Mouse (Mus musculus): ENCODE measurements around the gene Arhgap24. TPM values are rescaled to one million over a fixed set of nuclear protein-coding genes. Genes with fewer than 3 reads are reported as not detected.

Arhgap24 gene
- total and polyA plus RNA-seq, 2 experiments = 4.6 to 6.9 TPM

DNA sequence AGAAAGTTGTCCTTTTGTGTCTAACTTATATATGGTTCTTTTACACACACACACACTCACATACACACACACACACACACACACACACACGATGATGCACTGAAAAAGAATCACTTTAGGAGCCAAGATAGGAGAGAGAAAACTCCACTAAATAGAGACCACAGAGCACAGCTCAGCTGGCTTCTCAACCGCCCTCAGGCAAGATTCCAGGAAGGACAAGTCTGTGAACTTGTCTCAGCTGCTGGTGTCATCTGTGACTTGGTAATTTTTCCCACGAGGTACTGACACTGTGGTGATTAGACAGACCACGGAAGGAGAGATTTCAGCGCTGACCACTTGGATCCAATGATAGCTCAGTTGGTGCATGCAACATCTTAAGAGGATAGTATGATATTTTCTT is 420.0 kb downstream of the Arhgap24 start:
- H3K27ac ChIP-seq (replicated peaks; ENCODE audit: insufficient read depth, low read depth, low read length) = no peak overlapping the region
- peaks cover 3% of the 10 kb centered on the region; the same call in 1 of the 2 replicates for H3K36me3 ChIP-seq (ENCODE audit: control insufficient read depth, insufficient read depth, low read length)
- H3K4me1 ChIP-seq (ENCODE audit: control insufficient read depth, insufficient read depth, low read length) = no peaks in the 10 kb centered on the region
- no peaks in the 10 kb centered on the region for H3K79me2 ChIP-seq (ENCODE audit: control insufficient read depth, insufficient read depth, low read length)
- no peak overlapping the region for H3K9ac ChIP-seq (ENCODE audit: low read depth, low read length)
- no peak for DNase-seq (ENCODE audit: extremely low read depth, low read depth, low spot score)
- TF ChIP-seq POLR2A (IDR thresholded peaks at IDR 0.05; ENCODE audit: extremely low read depth, insufficient read depth, low read length) = no peak
- TF ChIP-seq CTCF (IDR thresholded peaks at IDR 0.05; ENCODE audit: low read depth, low read length) = no peak
- H3K4me3 ChIP-seq (ENCODE audit: insufficient read depth, low read depth, low read length) = no peak overlapping the region
- 82% methylated on average over 5 of the region's 5 CpGs for WGBS
- no peaks in the 10 kb centered on the region for H3K27me3 ChIP-seq (ENCODE audit: control insufficient read depth, insufficient read depth, low read length)

DNA sequence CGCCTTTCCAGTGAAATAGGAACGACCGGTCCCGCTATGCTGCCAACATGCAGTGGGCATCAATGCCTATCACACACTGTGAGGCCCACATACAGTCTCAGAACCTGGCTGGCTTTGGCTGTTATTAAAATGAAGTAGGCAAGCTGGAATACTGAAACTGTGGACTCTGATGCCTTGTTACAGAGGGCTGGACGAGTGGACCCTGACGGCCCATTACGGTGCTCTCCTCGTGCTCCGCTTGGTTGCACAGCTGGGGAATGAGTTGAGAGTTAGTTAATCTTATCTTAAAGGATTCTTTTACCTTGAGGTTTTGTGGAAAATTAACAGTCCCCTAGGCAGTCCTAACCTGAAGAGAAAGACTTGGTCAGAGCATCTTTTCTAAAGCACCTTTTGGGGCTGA is 422.3 kb downstream of the Arhgap24 start:
- H3K4me1 ChIP-seq (ENCODE audit: control insufficient read depth, insufficient read depth, low read length) = no peaks in the 10 kb centered on the region
- H3K79me2 ChIP-seq (ENCODE audit: control insufficient read depth, insufficient read depth, low read length) = no peaks in the 10 kb centered on the region
- H3K4me3 ChIP-seq (ENCODE audit: insufficient read depth, low read depth, low read length) = no peak overlapping the region
- no peak for TF ChIP-seq CTCF (IDR thresholded peaks at IDR 0.05; ENCODE audit: low read depth, low read length)
- no peak for TF ChIP-seq POLR2A (IDR thresholded peaks at IDR 0.05; ENCODE audit: extremely low read depth, insufficient read depth, low read length)
- 88% methylated on average over 9 of the region's 9 CpGs for WGBS
- H3K9ac ChIP-seq (ENCODE audit: low read depth, low read length) = no peak overlapping the region
- no peak overlapping the region for H3K27ac ChIP-seq (replicated peaks; ENCODE audit: insufficient read depth, low read depth, low read length)
- no peak for DNase-seq (ENCODE audit: extremely low read depth, low read depth, low spot score)
- no peaks in the 10 kb centered on the region for H3K27me3 ChIP-seq (ENCODE audit: control insufficient read depth, insufficient read depth, low read length)
- H3K36me3 ChIP-seq (ENCODE audit: control insufficient read depth, insufficient read depth, low read length) = no peaks in the 10 kb centered on the region

- Histone ChIP-seq H3K4me1 (ENCODE audit: control insufficient read depth, insufficient read depth, low read length) (no peaks in the 10 kb centered on the region), H3K79me2 (ENCODE audit: control insufficient read depth, insufficient read depth, low read length) (no peaks in the 10 kb centered on the region), H3K9ac (ENCODE audit: low read depth, low read length) (no peak overlapping the region), H3K36me3 (ENCODE audit: control insufficient read depth, insufficient read depth, low read length) (no peaks in the 10 kb centered on the region), H3K4me3 (ENCODE audit: insufficient read depth, low read depth, low read length) (no peak overlapping the region), H3K27me3 (ENCODE audit: control insufficient read depth, insufficient read depth, low read length) (no peaks in the 10 kb centered on the region), H3K27ac (replicated peaks; ENCODE audit: insufficient read depth, low read depth, low read length) (no peak overlapping the region)
- 79% methylated on average over 12 of the region's 12 CpGs for WGBS
- TF ChIP-seq POLR2A (IDR thresholded peaks at IDR 0.05; ENCODE audit: extremely low read depth, insufficient read depth, low read length) (no peak), CTCF (IDR thresholded peaks at IDR 0.05; ENCODE audit: low read depth, low read length) (no peak)
- DNase-seq (ENCODE audit: extremely low read depth, low read depth, low spot score) = no peak
Observed at GRCm38 (mm10) chr5:102904066-102904465, 422.9 kb downstream of the Arhgap24 start.

DNA sequence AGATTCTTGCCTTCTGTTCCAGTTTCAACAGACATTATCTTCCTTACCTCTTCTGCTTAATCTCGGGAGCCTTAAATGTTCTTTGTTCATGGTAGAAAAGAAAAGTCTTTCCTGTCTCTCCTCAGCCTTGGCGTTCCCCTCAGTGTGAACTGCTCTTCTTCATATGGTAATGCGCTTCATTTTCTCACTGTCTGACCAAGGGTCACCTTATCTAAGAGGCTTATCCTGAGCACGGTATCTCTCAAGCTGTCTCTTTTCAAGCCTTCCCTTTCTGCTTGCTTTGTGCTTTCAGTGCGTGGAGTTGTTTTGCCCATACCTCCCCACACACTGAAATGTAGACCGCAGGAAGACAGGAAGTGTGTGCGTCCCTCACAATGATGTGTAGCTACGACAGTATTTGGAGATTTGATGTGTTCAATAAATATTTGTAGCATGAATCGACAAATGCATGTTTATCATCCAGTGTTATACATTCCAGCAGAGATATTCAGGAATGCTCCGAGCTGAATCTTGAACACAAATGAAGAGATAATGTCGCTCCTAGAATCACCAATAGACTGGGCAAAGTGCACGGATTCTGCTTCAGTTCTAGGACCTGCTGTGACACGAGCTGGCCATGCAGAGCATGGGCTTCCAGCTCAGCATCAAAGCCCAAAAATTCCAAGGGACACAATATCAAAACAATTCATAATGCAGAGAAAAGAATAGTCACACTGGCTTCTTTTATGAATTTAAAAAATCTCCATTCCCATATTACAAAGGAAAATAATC is 424.4 kb downstream of the Arhgap24 start:
- H3K9ac ChIP-seq (ENCODE audit: low read depth, low read length) = no peak overlapping the region
- H3K4me3 ChIP-seq (ENCODE audit: insufficient read depth, low read depth, low read length) = no peak overlapping the region
- no peak overlapping the region for H3K27ac ChIP-seq (replicated peaks; ENCODE audit: insufficient read depth, low read depth, low read length)
- no peak for DNase-seq (ENCODE audit: extremely low read depth, low read depth, low spot score)
- no peak for TF ChIP-seq POLR2A (IDR thresholded peaks at IDR 0.05; ENCODE audit: extremely low read depth, insufficient read depth, low read length)
- TF ChIP-seq CTCF (IDR thresholded peaks at IDR 0.05; ENCODE audit: low read depth, low read length) = no peak
- H3K4me1 ChIP-seq (ENCODE audit: control insufficient read depth, insufficient read depth, low read length) = no peaks in the 10 kb centered on the region
- no peaks in the 10 kb centered on the region for H3K79me2 ChIP-seq (ENCODE audit: control insufficient read depth, insufficient read depth, low read length)
- H3K36me3 ChIP-seq (ENCODE audit: control insufficient read depth, insufficient read depth, low read length) = no peaks in the 10 kb centered on the region
- 54% methylated on average over 13 of the region's 13 CpGs for WGBS
- H3K27me3 ChIP-seq (ENCODE audit: control insufficient read depth, insufficient read depth, low read length) = no peaks in the 10 kb centered on the region

DNA sequence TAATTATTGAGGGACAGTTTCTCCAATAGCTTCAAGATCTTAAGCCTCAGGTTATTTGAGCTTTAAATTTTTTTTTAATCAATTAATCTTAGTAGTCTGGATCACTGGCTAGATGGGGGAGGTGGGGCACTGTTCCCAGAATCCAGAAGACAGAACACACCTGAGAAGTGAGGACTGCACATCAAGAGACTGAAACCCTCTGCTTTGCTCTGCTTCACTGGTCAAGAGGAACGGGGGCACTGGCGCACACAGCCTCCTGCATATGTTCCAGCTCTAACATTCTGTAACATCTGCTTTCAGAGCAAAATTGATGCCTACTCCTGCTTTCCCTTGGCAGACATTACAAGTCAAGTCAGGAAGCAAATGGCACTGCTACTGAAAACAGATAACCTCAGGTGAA is 439.0 kb downstream of the Arhgap24 start:
- WGBS = 90% methylated on average over 2 of the region's 2 CpGs
- TF ChIP-seq POLR2A (IDR thresholded peaks at IDR 0.05; ENCODE audit: extremely low read depth, insufficient read depth, low read length) = no peak
- no peak for TF ChIP-seq CTCF (IDR thresholded peaks at IDR 0.05; ENCODE audit: low read depth, low read length)
- H3K36me3 ChIP-seq (ENCODE audit: control insufficient read depth, insufficient read depth, low read length) = no peaks in the 10 kb centered on the region

GRCm38 (mm10) chr5:102926786-102927185 is 445.6 kb downstream of the Arhgap24 start:
- no peak overlapping the region for H3K27ac ChIP-seq (replicated peaks; ENCODE audit: insufficient read depth, low read depth, low read length)
- WGBS = 81% methylated on average over 5 of the region's 5 CpGs
- no peak overlapping the region for H3K9ac ChIP-seq (ENCODE audit: low read depth, low read length)
- no peak overlapping the region for H3K4me3 ChIP-seq (ENCODE audit: insufficient read depth, low read depth, low read length)
- DNase-seq (ENCODE audit: extremely low read depth, low read depth, low spot score) = no peak
- H3K27me3 ChIP-seq (ENCODE audit: control insufficient read depth, insufficient read depth, low read length) = no peaks in the 10 kb centered on the region
- TF ChIP-seq CTCF (IDR thresholded peaks at IDR 0.05; ENCODE audit: low read depth, low read length) (no peak), POLR2A (IDR thresholded peaks at IDR 0.05; ENCODE audit: extremely low read depth, insufficient read depth, low read length) (no peak)
- H3K79me2 ChIP-seq (ENCODE audit: control insufficient read depth, insufficient read depth, low read length) = no peaks in the 10 kb centered on the region
- H3K4me1 ChIP-seq (ENCODE audit: control insufficient read depth, insufficient read depth, low read length) = no peaks in the 10 kb centered on the region
- no peaks in the 10 kb centered on the region for H3K36me3 ChIP-seq (ENCODE audit: control insufficient read depth, insufficient read depth, low read length)

More for the DNA sequence above, 439.0 kb downstream of the Arhgap24 start:
- Histone ChIP-seq H3K79me2 (ENCODE audit: control insufficient read depth, insufficient read depth, low read length) (no peaks in the 10 kb centered on the region), H3K4me3 (ENCODE audit: insufficient read depth, low read depth, low read length) (no peak overlapping the region), H3K27me3 (ENCODE audit: control insufficient read depth, insufficient read depth, low read length) (no peaks in the 10 kb centered on the region), H3K9ac (ENCODE audit: low read depth, low read length) (no peak overlapping the region), H3K27ac (replicated peaks; ENCODE audit: insufficient read depth, low read depth, low read length) (no peak overlapping the region), H3K4me1 (ENCODE audit: control insufficient read depth, insufficient read depth, low read length) (no peaks in the 10 kb centered on the region)
- DNase-seq (ENCODE audit: extremely low read depth, low read depth, low spot score) = no peak
